Mouse (Mus musculus) lung, adult 2 months (tissue): ENCODE results near the gene Kank1.

Experiments used
- CTCF ChIP-seq: fragments of 200-500 bp; IDR thresholded peaks from 2 replicates; pipeline ENCODE4 v1.5.1; 2011; ENCODE audit warnings: mild to moderate bottlenecking, low read length, control low read depth; ENCODE audit not compliant: insufficient read depth
- POLR2A ChIP-seq: fragments of 200-500 bp; IDR thresholded peaks from 2 replicates; pipeline ENCODE4 v1.6.1; 2011; ENCODE audit warnings: low read depth, mild to moderate bottlenecking, control low read depth, low read length, borderline replicate concordance; ENCODE audit errors: extremely low read depth

- TF ChIP-seq POLR2A (no peak), CTCF (no peak)
Measured at GRCm38 (mm10) chr19:25237492-25238040, 791 bp downstream of the Kank1 start.
